Mouse (Mus musculus): Measurements from ENCODE around the gene Apon. TPM values are rescaled to one million over a fixed set of nuclear protein-coding genes. Genes with fewer than 3 reads are reported as not detected.
"Not testable (repeated sequence)": the region's sequence is repeated elsewhere in the genome, so short reads cannot be mapped to it uniquely, and the experiment has no call there.

Gene Apon
- polyA plus RNA-seq, 1 experiment from 2014 or later = 0.13 TPM

DNA sequence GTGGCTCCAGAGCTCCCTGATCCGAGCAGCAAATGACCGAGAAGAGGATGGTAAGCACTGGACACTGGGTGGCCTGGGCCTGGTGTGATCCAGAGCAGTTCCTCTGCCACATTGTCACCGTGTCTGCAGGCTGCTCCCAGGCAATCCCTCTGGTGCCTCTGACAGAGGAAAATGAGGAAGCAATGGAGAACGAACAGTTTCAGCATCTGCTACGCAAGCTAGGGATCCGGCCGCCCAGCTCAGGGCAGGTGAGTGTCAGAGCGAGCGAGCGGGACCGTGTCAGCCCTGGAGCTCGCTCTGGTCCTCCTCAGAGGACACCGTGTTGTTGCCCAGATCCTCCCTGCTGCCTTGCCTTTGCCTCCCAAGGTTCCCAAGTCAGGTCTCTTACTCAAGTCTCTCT is 3.3 kb upstream of the Apon start:
- TF ChIP-seq EP300 (optimal IDR thresholded peaks at IDR 0.05) = no peak
- no peak for TF ChIP-seq CTCF (IDR thresholded peaks at IDR 0.05; ENCODE audit: low read depth)
- peaks cover 19% of the 10 kb centered on the region for H3K36me3 ChIP-seq (ENCODE audit: control insufficient read depth, insufficient read depth, low read length)
- DNase-seq (ENCODE audit: low spot score) = no peak

DNA sequence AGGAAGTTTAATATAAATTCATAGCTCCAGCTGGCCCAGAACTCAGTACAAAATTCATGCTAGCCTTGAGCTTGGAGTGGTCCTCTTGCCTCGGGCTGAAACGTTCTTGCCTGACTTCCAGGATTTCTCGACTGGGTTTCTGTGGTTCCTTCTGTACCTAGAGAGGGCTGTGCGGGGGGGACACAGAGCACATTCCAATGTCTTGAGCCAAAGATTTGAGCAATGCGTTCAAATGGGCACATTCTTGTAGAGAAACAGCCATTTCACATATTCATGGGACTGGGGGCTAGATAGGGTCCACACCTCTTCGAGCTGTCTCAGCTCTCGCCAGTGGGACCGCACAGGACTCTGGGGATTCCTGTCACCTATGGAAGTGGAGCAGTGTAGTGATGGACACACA is 2.0 kb downstream of the Apon start:
- DNase-seq (ENCODE audit: low spot score) = no peak
- no peak for ATAC-seq (ENCODE audit: low FRiP score, low TSS enrichment)
- Histone ChIP-seq H3K4me3 (ENCODE audit: low read depth, low read length) (no peak overlapping the region), H3K36me3 (ENCODE audit: control insufficient read depth, insufficient read depth, low read length) (peaks cover 6% of the 10 kb centered on the region), H3K9ac (ENCODE audit: low read length) (no peak overlapping the region), H3K27ac (replicated peaks) (no peak overlapping the region), H3K27me3 (ENCODE audit: control insufficient read depth, insufficient read depth, low read length) (no peaks in the 10 kb centered on the region), H3K9me3 (ENCODE audit: control insufficient read depth, low read length) (no peaks in the 10 kb centered on the region), H3K4me1 (replicated peaks; ENCODE audit: control insufficient read depth, insufficient read depth) (no peaks in the 10 kb centered on the region), H3K4me2 (replicated peaks; ENCODE audit: low read depth) (no peak overlapping the region)
- TF ChIP-seq EP300 (optimal IDR thresholded peaks at IDR 0.05) (no peak), CTCF (IDR thresholded peaks at IDR 0.05; ENCODE audit: low read depth) (no peak)
- 85% methylated on average over 8 of the region's 8 CpGs for WGBS

More for the DNA sequence above, 3.3 kb upstream of the Apon start:
- Histone ChIP-seq H3K4me2 (replicated peaks; ENCODE audit: low read depth) (no peak overlapping the region), H3K4me3 (ENCODE audit: low read depth, low read length) (no peak overlapping the region), H3K4me1 (replicated peaks; ENCODE audit: control insufficient read depth, insufficient read depth) (no peaks in the 10 kb centered on the region), H3K9ac (ENCODE audit: low read length) (no peak overlapping the region), H3K9me3 (ENCODE audit: control insufficient read depth, low read length) (no peaks in the 10 kb centered on the region), H3K27ac (replicated peaks) (no peak overlapping the region), H3K27me3 (ENCODE audit: control insufficient read depth, insufficient read depth, low read length) (no peaks in the 10 kb centered on the region)
- ATAC-seq (ENCODE audit: low FRiP score, low TSS enrichment) = no peak
- WGBS = 98% methylated on average over 13 of the region's 13 CpGs

DNA sequence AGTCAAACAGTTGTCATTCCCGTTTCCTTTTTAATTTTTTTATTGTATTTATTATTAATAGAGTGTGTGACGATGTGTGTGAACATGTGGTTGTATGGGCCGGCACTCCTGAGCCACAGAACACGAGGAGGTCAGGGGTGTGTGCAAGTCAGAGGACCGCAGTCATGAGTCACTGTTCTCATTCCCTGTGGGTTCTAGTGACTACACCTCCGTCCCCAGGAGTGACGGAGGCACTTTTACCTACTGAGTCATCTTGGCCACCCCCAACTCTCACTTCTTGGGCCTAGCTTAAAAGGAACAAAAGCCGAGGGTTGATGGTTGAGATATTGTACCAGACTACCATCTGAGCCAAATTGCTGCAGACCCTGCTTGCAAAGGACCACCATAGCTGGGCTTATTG is 2.4 kb downstream of the Apon start:
- no peaks in the 10 kb centered on the region for H3K27me3 ChIP-seq (ENCODE audit: control insufficient read depth, insufficient read depth, low read length)
- no peak overlapping the region for H3K4me3 ChIP-seq (ENCODE audit: low read depth, low read length)
- TF ChIP-seq CTCF (IDR thresholded peaks at IDR 0.05; ENCODE audit: low read depth) (no peak), EP300 (optimal IDR thresholded peaks at IDR 0.05) (no peak)
- peak; percentile 88 for ATAC-seq (ENCODE audit: low FRiP score, low TSS enrichment)
- no peak overlapping the region for H3K9ac ChIP-seq (ENCODE audit: low read length)
- no peak overlapping the region for H3K27ac ChIP-seq (replicated peaks)
- WGBS = 69% methylated on average over 8 of the region's 8 CpGs
- H3K4me1 ChIP-seq (replicated peaks; ENCODE audit: control insufficient read depth, insufficient read depth) = no peaks in the 10 kb centered on the region
- H3K36me3 ChIP-seq (ENCODE audit: control insufficient read depth, insufficient read depth, low read length) = peaks cover 6% of the 10 kb centered on the region
- no peak overlapping the region for H3K4me2 ChIP-seq (replicated peaks; ENCODE audit: low read depth)
- H3K9me3 ChIP-seq (ENCODE audit: control insufficient read depth, low read length) = no peaks in the 10 kb centered on the region
- no peak for DNase-seq (ENCODE audit: low spot score)

DNA sequence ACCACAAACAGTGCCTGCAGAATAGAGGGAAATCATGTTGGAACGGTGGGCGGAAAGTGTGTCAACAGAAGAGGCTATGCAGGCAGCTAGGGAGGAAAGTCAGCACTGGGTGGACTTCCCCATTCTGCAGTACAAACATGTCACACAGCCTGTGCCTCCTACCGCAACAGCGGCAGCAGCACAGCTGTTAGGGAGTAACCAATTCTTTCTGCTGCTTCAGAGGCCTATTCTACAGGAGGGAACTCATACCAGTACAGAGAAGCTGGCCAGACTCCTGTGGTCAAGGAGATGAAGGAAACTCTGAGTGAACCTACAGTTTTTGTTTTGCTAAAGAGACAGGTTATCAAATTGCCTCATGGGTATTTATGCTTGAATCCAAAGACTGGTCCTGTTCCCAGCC is 5.1 kb downstream of the Apon start:
- Histone ChIP-seq H3K27me3 (ENCODE audit: control insufficient read depth, insufficient read depth, low read length) (no peaks in the 10 kb centered on the region), H3K9me3 (ENCODE audit: control insufficient read depth, low read length) (no peaks in the 10 kb centered on the region), H3K4me2 (replicated peaks; ENCODE audit: low read depth) (no peak overlapping the region), H3K27ac (replicated peaks) (no peak overlapping the region), H3K4me1 (replicated peaks; ENCODE audit: control insufficient read depth, insufficient read depth) (no peaks in the 10 kb centered on the region), H3K36me3 (ENCODE audit: control insufficient read depth, insufficient read depth, low read length) (no peaks in the 10 kb centered on the region), H3K9ac (ENCODE audit: low read length) (no peak overlapping the region), H3K4me3 (ENCODE audit: low read depth, low read length) (no peak overlapping the region)
- DNase-seq (ENCODE audit: low spot score) (no peak), ATAC-seq (ENCODE audit: low FRiP score, low TSS enrichment) (no peak)
- TF ChIP-seq EP300 (optimal IDR thresholded peaks at IDR 0.05) (no peak), CTCF (IDR thresholded peaks at IDR 0.05; ENCODE audit: low read depth) (no peak)
- 55% methylated on average over 4 of the region's 4 CpGs for WGBS

DNA sequence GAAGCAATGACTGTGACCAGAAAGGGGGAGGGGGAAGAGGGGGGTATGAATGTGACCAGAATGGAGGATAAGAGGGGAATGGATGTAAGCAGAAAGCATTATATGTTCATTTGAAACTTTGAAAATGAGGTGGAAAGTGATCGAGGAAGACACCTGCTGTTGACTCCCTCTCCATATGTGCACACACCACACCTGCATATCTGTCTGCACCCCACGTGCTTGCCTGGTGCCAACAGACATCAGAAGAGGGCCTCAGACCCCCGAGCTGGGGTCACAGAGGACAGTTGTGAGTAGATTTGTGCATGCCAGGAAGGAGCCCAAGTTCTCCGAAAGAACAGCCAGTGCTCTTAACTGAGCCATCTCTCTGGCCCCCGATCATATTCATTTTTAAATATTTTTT is 6.0 kb downstream of the Apon start:
- no peak for TF ChIP-seq CTCF (IDR thresholded peaks at IDR 0.05; ENCODE audit: low read depth)
- TF ChIP-seq EP300 (optimal IDR thresholded peaks at IDR 0.05) = no peak
- H3K4me3 ChIP-seq (ENCODE audit: low read depth, low read length) = no peak overlapping the region
- H3K9me3 ChIP-seq (ENCODE audit: control insufficient read depth, low read length) = no peaks in the 10 kb centered on the region
- no peak for ATAC-seq (ENCODE audit: low FRiP score, low TSS enrichment)
- DNase-seq (ENCODE audit: low spot score) = no peak
- no peak overlapping the region for H3K27ac ChIP-seq (replicated peaks)
- H3K9ac ChIP-seq (ENCODE audit: low read length) = no peak overlapping the region
- 83% methylated on average over 5 of the region's 5 CpGs for WGBS
- no peaks in the 10 kb centered on the region for H3K4me1 ChIP-seq (replicated peaks; ENCODE audit: control insufficient read depth, insufficient read depth)
- H3K27me3 ChIP-seq (ENCODE audit: control insufficient read depth, insufficient read depth, low read length) = no peaks in the 10 kb centered on the region
- H3K4me2 ChIP-seq (replicated peaks; ENCODE audit: low read depth) = no peak overlapping the region
- H3K36me3 ChIP-seq (ENCODE audit: control insufficient read depth, insufficient read depth, low read length) = no peaks in the 10 kb centered on the region

DNA sequence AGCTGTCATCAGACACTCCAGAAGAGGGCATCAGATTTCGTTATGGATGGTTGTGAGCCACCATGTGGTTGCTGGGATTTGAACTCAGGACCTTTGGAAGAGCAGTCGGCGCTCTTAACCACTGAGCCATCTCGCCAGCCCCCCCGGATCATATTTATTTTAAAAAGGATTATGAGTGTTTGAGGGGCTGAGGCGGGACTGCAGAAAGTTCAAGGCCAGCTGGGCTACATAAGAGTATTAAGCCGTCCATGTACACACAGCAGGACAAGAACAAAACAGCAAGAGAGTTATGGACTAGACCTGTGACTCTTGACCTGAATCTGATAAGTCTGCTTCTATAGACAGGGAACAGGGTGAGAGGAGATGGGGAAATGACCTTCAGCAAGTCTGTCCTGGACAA is 6.5 kb downstream of the Apon start:
- not testable (repeated sequence) for H3K36me3 ChIP-seq (ENCODE audit: control insufficient read depth, insufficient read depth, low read length); H3K4me2 ChIP-seq (replicated peaks; ENCODE audit: low read depth); H3K27me3 ChIP-seq (ENCODE audit: control insufficient read depth, insufficient read depth, low read length); H3K9me3 ChIP-seq (ENCODE audit: control insufficient read depth, low read length); DNase-seq (ENCODE audit: low spot score); H3K9ac ChIP-seq (ENCODE audit: low read length); H3K4me3 ChIP-seq (ENCODE audit: low read depth, low read length); H3K4me1 ChIP-seq (replicated peaks; ENCODE audit: control insufficient read depth, insufficient read depth); H3K27ac ChIP-seq (replicated peaks); ATAC-seq (ENCODE audit: low FRiP score, low TSS enrichment)
- 48% methylated on average over 7 of the region's 7 CpGs for WGBS

All from stomach, postnatal 0 days (tissue).